Mouse (Mus musculus): ENCODE results near the gene Adamtsl4.

- TF ChIP-seq CTCF (IDR thresholded peaks at IDR 0.05; ENCODE audit: insufficient read depth, low read depth, low read length) (no peak), POLR2A (IDR thresholded peaks at IDR 0.05; ENCODE audit: insufficient read depth, low read depth, low read length) (no peak)
These were observed 23.6 kb downstream of the Adamtsl4 start for GRCm38 (mm10) chr3:95663969-95664608.

All from olfactory bulb, adult 2 months (tissue).